9 mouse cellular contexts compared by ENCODE assay signal in genomic region chr8:90892579-90892919, GRCm38 (mm10).
DNase-seq lines count a peak whose midpoint lies in the region; ATAC-seq lines count a peak whose summit lies in the region.
"Had no signal": no experiment of that assay in that cellular context is flagged by ENCODE, and none has a peak within 500 bp of the region (broad histone marks: within the 10 kb centered on the region; RNA-seq: fewer than 3 reads in every experiment).

No protein-coding gene starts in this region.

- H3K36me3 ChIP-seq in limb, embryonic 15.5 days, result peaks cover 13% of the 10 kb centered on the region; the same call in 1 of the 2 replicates
- peaks cover 8% of the 10 kb centered on the region for H3K36me3 ChIP-seq in limb, embryonic 10.5 days
- no peaks in the 10 kb centered on the region; the same call in 1 of the 2 replicates for H3K36me3 ChIP-seq in stomach, embryonic 14.5 days (ENCODE audit: control insufficient read depth, insufficient read depth, low read length)
- H3K36me3 ChIP-seq in midbrain, embryonic 11.5 days (ENCODE audit: control insufficient read depth, insufficient read depth, low read length), result no peaks in the 10 kb centered on the region
- H3K36me3 ChIP-seq: G1E had no signal

- no peak overlapping the region for H3K4me2 ChIP-seq in limb, embryonic 15.5 days
- no peak overlapping the region for H3K4me2 ChIP-seq in stomach, embryonic 14.5 days (replicated peaks; ENCODE audit: low read depth, low read length)
- no peak overlapping the region for H3K4me2 ChIP-seq in midbrain, embryonic 11.5 days

- H3K4me3 ChIP-seq in limb, embryonic 15.5 days, result no peak overlapping the region
- H3K4me3 ChIP-seq in limb, embryonic 10.5 days, result no peak overlapping the region
- H3K4me3 ChIP-seq in stomach, embryonic 14.5 days (ENCODE audit: low read depth, low read length), result no peak overlapping the region
- no peak overlapping the region for H3K4me3 ChIP-seq in midbrain, embryonic 11.5 days (ENCODE audit: low read depth, low read length)

- WGBS in limb, embryonic 15.5 days, result 77% methylated on average over 5 of the region's 5 CpGs
- 83% methylated on average over 5 of the region's 5 CpGs for WGBS in limb, embryonic 10.5 days
- WGBS in stomach, embryonic 14.5 days, result 78% methylated on average over 5 of the region's 5 CpGs
- 89% methylated on average over 5 of the region's 5 CpGs for WGBS in midbrain, embryonic 11.5 days

- H3K9ac ChIP-seq in limb, embryonic 15.5 days, result no peak overlapping the region
- H3K9ac ChIP-seq in stomach, embryonic 14.5 days (replicated peaks; ENCODE audit: low read depth, low read length), result no peak overlapping the region
- H3K9ac ChIP-seq in midbrain, embryonic 11.5 days (ENCODE audit: low read length), result no peak overlapping the region

- DNase-seq in limb, embryonic 10.5 days (ENCODE audit: low spot score), result no peak
- peak; percentile 23 for DNase-seq in liver
- DNase-seq in midbrain, embryonic 11.5 days (ENCODE audit: low spot score, missing footprints), result no peak
- DNase-seq in thymus, postnatal 36 days, result no peak
- DNase-seq: cerebellum, adult 11-12 months had no signal

- no peaks in the 10 kb centered on the region for H3K27me3 ChIP-seq in limb, embryonic 15.5 days
- no peaks in the 10 kb centered on the region for H3K27me3 ChIP-seq in limb, embryonic 10.5 days (ENCODE audit: low read depth, poor library complexity, severe bottlenecking)
- H3K27me3 ChIP-seq in stomach, embryonic 14.5 days (ENCODE audit: control insufficient read depth, insufficient read depth, low read length), result no peaks in the 10 kb centered on the region
- no peaks in the 10 kb centered on the region for H3K27me3 ChIP-seq in midbrain, embryonic 11.5 days (ENCODE audit: control insufficient read depth, insufficient read depth, low read length)

- H3K27ac ChIP-seq in limb, embryonic 15.5 days, result no peak overlapping the region
- no peak overlapping the region for H3K27ac ChIP-seq in limb, embryonic 10.5 days
- no peak overlapping the region for H3K27ac ChIP-seq in stomach, embryonic 14.5 days (ENCODE audit: low read length)
- H3K27ac ChIP-seq in midbrain, embryonic 11.5 days (ENCODE audit: low read depth, low read length), result no peak overlapping the region

- ATAC-seq in limb, embryonic 15.5 days (ENCODE audit: insufficient number of reproducible peaks, low FRiP score, low TSS enrichment, low read depth), result 0 out of 2 replicates have a peak, but pooled peaks have one; percentile 40
- ATAC-seq in granulocyte monocyte progenitor cell, adult 5-6 weeks (replicated peaks; ENCODE audit: poor library complexity, severe bottlenecking), result peak; percentile 58; the same call in 1 of the 2 replicates
- peak; percentile 23; the same call in 1 of the 2 replicates for ATAC-seq in stomach, embryonic 14.5 days (ENCODE audit: insufficient number of reproducible peaks, insufficient read depth, low FRiP score, low read depth)
- ATAC-seq in midbrain, embryonic 11.5 days (ENCODE audit: low FRiP score), result no peak

- no peaks in the 10 kb centered on the region for H3K9me3 ChIP-seq in limb, embryonic 15.5 days
- H3K9me3 ChIP-seq in limb, embryonic 10.5 days (replicated peaks), result no peaks in the 10 kb centered on the region
- no peaks in the 10 kb centered on the region for H3K9me3 ChIP-seq in stomach, embryonic 14.5 days (ENCODE audit: control insufficient read depth, low read depth, low read length)
- no peaks in the 10 kb centered on the region for H3K9me3 ChIP-seq in midbrain, embryonic 11.5 days (ENCODE audit: control insufficient read depth, low read length)
- H3K9me3 ChIP-seq: G1E had no signal

- H3K4me1 ChIP-seq in limb, embryonic 15.5 days, result peaks cover 9% of the 10 kb centered on the region
- H3K4me1 ChIP-seq in limb, embryonic 10.5 days, result peaks cover 7% of the 10 kb centered on the region
- H3K4me1 ChIP-seq in stomach, embryonic 14.5 days (ENCODE audit: control insufficient read depth, insufficient read depth, low read length), result 0 out of 2 replicates have a peak, but pooled peaks cover 2% of the 10 kb centered on the region
- H3K4me1 ChIP-seq in midbrain, embryonic 11.5 days (ENCODE audit: control insufficient read depth, insufficient read depth, low read length), result peaks cover 8% of the 10 kb centered on the region; the same call in 1 of the 2 replicates
